ENCODE assay signal across 24 mouse cellular contexts in genomic region chr5:39023241-39023640, GRCm38 (mm10).
DNase-seq lines count a peak whose midpoint lies in the region; ATAC-seq lines count a peak whose summit lies in the region.
"Had no signal": no experiment of that assay in that cellular context is flagged by ENCODE, and none has a peak within 500 bp of the region (broad histone marks: within the 10 kb centered on the region; RNA-seq: fewer than 3 reads in every experiment).

No protein-coding gene starts in this region.

- no peak for ATAC-seq in hindbrain, embryonic 11.5 days (ENCODE audit: low FRiP score)
- ATAC-seq: activated CD4-positive, CD25-positive, alpha-beta regulatory T cell, adult 4 months; CD4-positive, CD25-positive, alpha-beta regulatory T cell, adult 4 months; forebrain, embryonic 15.5 days; hindbrain, embryonic 16.5 days; Patski had no signal

- no peak overlapping the region for H3K9ac ChIP-seq in hindbrain, embryonic 11.5 days (ENCODE audit: low read depth, low read length)
- H3K9ac ChIP-seq: embryonic facial prominence, embryonic 12.5 days; forebrain, embryonic 15.5 days; heart, embryonic 15.5 days; hindbrain, embryonic 12.5 days had no signal

- peak; percentile 13 for DNase-seq in adrenal gland, adult 2 months
- DNase-seq in adrenal gland, postnatal 14 days: no peak
- DNase-seq in layer of hippocampus, adult 11-12 months (ENCODE audit: low spot score): peak; percentile 15
- DNase-seq in layer of hippocampus, postnatal 25 days (ENCODE audit: extremely low spot score in 1 of 2, low spot score in 1 of 2): no peak
- DNase-seq in layer of hippocampus, adult 18-20 months (ENCODE audit: low spot score in 2 of 2): peak; percentile 31 to 71
- DNase-seq in layer of hippocampus, adult 9-11 months: peak; percentile 30
- no peak for DNase-seq in spleen, postnatal 36 days (ENCODE audit: low spot score in 2 of 2)
- no peak for DNase-seq in hindbrain, embryonic 11.5 days (ENCODE audit: low spot score)
- DNase-seq: adrenal gland, postnatal 36 days; B cell, adult 2 months; cerebellum, adult 11-12 months; cerebellum, adult 9-10 months; cerebellum, postnatal 25 days; gastrocnemius, postnatal 10 days; heart, postnatal 14 days had no signal

- no peaks in the 10 kb centered on the region for H3K9me3 ChIP-seq in hindbrain, embryonic 11.5 days (ENCODE audit: control insufficient read depth, low read length)
- H3K9me3 ChIP-seq: embryonic facial prominence, embryonic 12.5 days; forebrain, embryonic 15.5 days; heart, embryonic 10.5 days; heart, embryonic 15.5 days; hindbrain, embryonic 12.5 days had no signal

- no peaks in the 10 kb centered on the region for H3K4me1 ChIP-seq in hindbrain, embryonic 11.5 days (replicated peaks; ENCODE audit: control insufficient read depth, insufficient read depth, low read length)
- H3K4me1 ChIP-seq: embryonic facial prominence, embryonic 12.5 days; forebrain, embryonic 15.5 days; heart, embryonic 10.5 days; heart, embryonic 15.5 days; hindbrain, embryonic 12.5 days had no signal

- 86% methylated on average over 4 of the region's 4 CpGs for WGBS in hindbrain, embryonic 11.5 days

- H3K27me3 ChIP-seq in hindbrain, embryonic 11.5 days (ENCODE audit: control insufficient read depth, insufficient read depth, low read length): no peaks in the 10 kb centered on the region
- H3K27me3 ChIP-seq: embryonic facial prominence, embryonic 12.5 days; forebrain, embryonic 15.5 days; heart, embryonic 15.5 days; hindbrain, embryonic 12.5 days; Patski had no signal

- H3K4me2 ChIP-seq in hindbrain, embryonic 11.5 days (replicated peaks; ENCODE audit: low read depth, low read length): no peak overlapping the region
- H3K4me2 ChIP-seq: embryonic facial prominence, embryonic 12.5 days; forebrain, embryonic 15.5 days; heart, embryonic 15.5 days; hindbrain, embryonic 12.5 days had no signal

- H3K36me3 ChIP-seq in hindbrain, embryonic 11.5 days (ENCODE audit: control insufficient read depth, insufficient read depth, low read length): no peaks in the 10 kb centered on the region
- H3K36me3 ChIP-seq: embryonic facial prominence, embryonic 12.5 days; forebrain, embryonic 15.5 days; heart, embryonic 10.5 days; heart, embryonic 15.5 days; hindbrain, embryonic 12.5 days had no signal

- no peak overlapping the region for H3K27ac ChIP-seq in hindbrain, embryonic 11.5 days (ENCODE audit: low read depth, low read length)
- H3K27ac ChIP-seq: embryonic facial prominence, embryonic 12.5 days; forebrain, embryonic 15.5 days; heart, embryonic 10.5 days; heart, embryonic 15.5 days; hindbrain, embryonic 12.5 days had no signal

- no peak overlapping the region for H3K4me3 ChIP-seq in hindbrain, embryonic 11.5 days (ENCODE audit: low read depth, low read length)
- H3K4me3 ChIP-seq: embryonic facial prominence, embryonic 12.5 days; forebrain, embryonic 15.5 days; heart, embryonic 10.5 days; heart, embryonic 15.5 days; hindbrain, embryonic 12.5 days had no signal

Comparison
In these comparisons a context has a peak if more than half of its experiments do, and no peak if none do; other contexts are left out.
1. DNase-seq: peak in adrenal gland, adult 2 months (single experiment), layer of hippocampus, adult 11-12 months (single experiment), layer of hippocampus, adult 18-20 months (2 of 2) and layer of hippocampus, adult 9-11 months (single experiment); none in adrenal gland, postnatal 14 days (single experiment), layer of hippocampus, postnatal 25 days (0 of 2), spleen, postnatal 36 days (0 of 2) and hindbrain, embryonic 11.5 days (single experiment).